Mouse (Mus musculus) myocyte (in vitro differentiated cells): ENCODE data around the gene Ppp2r3a. TPM values are rescaled to one million over a fixed set of nuclear protein-coding genes. Genes with fewer than 3 reads are reported as not detected.
A peak's percentile ranks its signal among the peaks of the same experiment; 100 is the strongest.

Experiments
- H3K27me3 ChIP-seq: one replicate; pipeline ENCODE4 v1.6.1; 2011; ENCODE audit not compliant: control insufficient read depth, insufficient read depth, insufficient read length
- H3K36me3 ChIP-seq: one replicate; pipeline ENCODE4 v1.6.1; 2011; ENCODE audit not compliant: control insufficient read depth, insufficient read depth
- H3K4me2 ChIP-seq: one replicate; pipeline ENCODE4 v1.6.1; 2011; ENCODE audit warnings: low read depth, control low read depth
- H3K4me3 ChIP-seq: one replicate; pipeline ENCODE4 v1.5.1; 2011; ENCODE audit warnings: mild to moderate bottlenecking, control low read depth, moderate library complexity
- H3K79me2 ChIP-seq: one replicate; pipeline ENCODE4 v1.6.1; 2011; ENCODE audit not compliant: control insufficient read depth, insufficient read depth
- H3ac ChIP-seq: one replicate; pipeline ENCODE4 v1.6.1; 2011; ENCODE audit not compliant: control insufficient read depth, insufficient read length
- CEBPB ChIP-seq: IDR thresholded peaks from 2 replicates; pipeline ENCODE4 v1.6.1; 2011; ENCODE audit warnings: mild to moderate bottlenecking, moderate library complexity; ENCODE audit not compliant: poor library complexity, insufficient read depth, severe bottlenecking
- E2F4 ChIP-seq: IDR thresholded peaks from one replicate; pipeline ENCODE4 v1.6.1; 2011; ENCODE audit warnings: mild to moderate bottlenecking, control low read depth, moderate library complexity; ENCODE audit not compliant: insufficient read depth
- MAX ChIP-seq: IDR thresholded peaks from one replicate; pipeline ENCODE4 v1.6.1; 2011; ENCODE audit warnings: low read depth, mild to moderate bottlenecking, control low read depth
- MYOD1 ChIP-seq, 3 experiments: IDR thresholded peaks; one replicate each; pipeline ENCODE4 v1.6.1; 2011; ENCODE audit warnings: control low read depth in 2 of 3, low read depth in 2 of 3, mild to moderate bottlenecking in 2 of 3, moderate library complexity in 1 of 3; ENCODE audit not compliant: insufficient read length in 2 of 3, control insufficient read depth in 1 of 3
- MYOG ChIP-seq, 3 experiments: IDR thresholded peaks; one replicate each; pipeline ENCODE4 v1.6.1; 2011; ENCODE audit warnings: control low read depth in 2 of 3, low read depth in 2 of 3, mild to moderate bottlenecking in 2 of 3; ENCODE audit not compliant: insufficient read length in 2 of 3, control insufficient read depth in 1 of 3, insufficient read depth in 1 of 3
- POLR2A ChIP-seq: IDR thresholded peaks from one replicate; pipeline ENCODE4 v1.6.1; 2011; ENCODE audit warnings: low read depth, mild to moderate bottlenecking, control low read depth, moderate library complexity; ENCODE audit not compliant: insufficient read length
- POLR2AphosphoS2 ChIP-seq: IDR thresholded peaks from one replicate; pipeline ENCODE4 v1.6.1; 2011; ENCODE audit warnings: low read depth, control low read depth; ENCODE audit not compliant: insufficient read length
- REST ChIP-seq: IDR thresholded peaks from one replicate; pipeline ENCODE4 v1.6.1; 2011; ENCODE audit warnings: mild to moderate bottlenecking, control low read depth, moderate library complexity; ENCODE audit not compliant: insufficient read depth, insufficient read length
- SRF ChIP-seq: IDR thresholded peaks from one replicate; pipeline ENCODE4 v1.6.1; 2011; ENCODE audit warnings: low read depth; ENCODE audit not compliant: control insufficient read depth, insufficient read length
- TCF12 ChIP-seq: IDR thresholded peaks from one replicate; pipeline ENCODE4 v1.6.1; 2011; ENCODE audit warnings: mild to moderate bottlenecking, control low read depth; ENCODE audit not compliant: poor library complexity, insufficient read depth, severe bottlenecking
- TCF3 ChIP-seq: IDR thresholded peaks from one replicate; pipeline ENCODE4 v1.6.1; 2011; ENCODE audit warnings: low read depth, control low read depth; ENCODE audit not compliant: insufficient read length
- USF1 ChIP-seq: IDR thresholded peaks from one replicate; pipeline ENCODE4 v1.6.1; 2011; ENCODE audit warnings: low read depth, mild to moderate bottlenecking, control low read depth, moderate library complexity
- polyA plus RNA-seq: library from polyadenylated mRNA; unstranded; fragments of >200 nt; fragmentation: generic; extraction: Trizol; gene quantifications from one replicate; pipeline ENCODE4 v1.2.1, GENCODE M21; 2012; ENCODE audit warnings: missing spikeins

The Ppp2r3a gene
- polyA plus RNA-seq, 1 experiment = 6.0 TPM

DNA sequence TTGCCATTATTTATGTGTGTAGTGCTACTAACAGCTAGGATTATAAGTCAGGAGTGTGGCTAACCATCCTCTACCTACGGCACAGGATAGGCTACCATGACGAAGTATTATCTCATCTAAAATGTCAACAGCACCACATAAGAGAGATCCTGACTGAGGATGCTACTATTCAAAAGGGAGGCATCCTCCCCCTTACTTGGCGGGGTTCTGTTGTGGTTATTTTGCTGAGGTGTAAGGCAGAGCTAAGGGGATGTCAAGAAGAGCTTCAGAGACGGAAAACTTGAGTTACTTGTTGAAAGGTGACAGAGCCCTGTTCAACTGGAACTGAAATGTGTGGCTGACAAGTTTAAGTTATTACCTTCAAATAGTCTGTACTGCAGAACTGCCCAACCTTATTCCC is 2.0 kb downstream of the Ppp2r3a start:
- no peak overlapping the region for H3ac ChIP-seq
- H3K4me3 ChIP-seq = no peak overlapping the region
- H3K36me3 ChIP-seq = no peaks in the 10 kb centered on the region
- peaks cover 53% of the 10 kb centered on the region for H3K79me2 ChIP-seq
- H3K27me3 ChIP-seq = no peaks in the 10 kb centered on the region
- H3K4me2 ChIP-seq = peak overlapping the region; percentile 90
- TF ChIP-seq POLR2AphosphoS2 (no peak), POLR2A (no peak), CEBPB (no peak), TCF12 (no peak), TCF3 (no peak), MYOG (IDR thresholded peaks at IDR 0.05; ENCODE audit: control insufficient read depth in 1 of 3, insufficient read depth in 1 of 3, insufficient read length in 2 of 3, low read depth in 2 of 3) (no peak), MAX (no peak)

DNA sequence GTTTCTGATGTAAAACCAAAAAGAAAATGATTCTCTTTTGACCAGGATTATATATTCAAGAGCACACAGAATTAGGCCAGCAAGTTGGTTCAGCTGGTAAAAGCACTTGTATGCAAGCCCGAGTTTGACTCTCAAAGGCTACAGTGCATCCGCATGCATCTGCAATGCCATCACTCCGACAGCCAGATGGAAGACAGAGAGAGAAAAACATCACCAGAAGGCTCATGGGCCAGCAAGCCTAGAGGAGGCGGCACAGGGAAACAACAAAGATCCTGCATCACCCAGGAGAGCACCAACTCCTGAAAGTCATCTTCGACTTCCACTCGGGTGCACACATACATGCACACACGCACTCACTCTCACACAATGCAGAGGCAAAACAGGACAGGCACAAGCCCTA is 4.1 kb downstream of the Ppp2r3a start:
- Histone ChIP-seq H3K79me2 (peaks cover 60% of the 10 kb centered on the region), H3K4me2 (no peak overlapping the region), H3K27me3 (no peaks in the 10 kb centered on the region), H3K36me3 (no peaks in the 10 kb centered on the region), H3ac (no peak overlapping the region), H3K4me3 (no peak overlapping the region)
- TF ChIP-seq SRF (no peak), USF1 (no peak), MYOD1 (IDR thresholded peaks at IDR 0.05; ENCODE audit: control insufficient read depth in 1 of 3, insufficient read length in 2 of 3, low read depth in 2 of 3) (no peak), POLR2AphosphoS2 (no peak), CEBPB (no peak), MAX (no peak), MYOG (IDR thresholded peaks at IDR 0.05; ENCODE audit: control insufficient read depth in 1 of 3, insufficient read depth in 1 of 3, insufficient read length in 2 of 3, low read depth in 2 of 3) (no peak), REST (no peak), POLR2A (no peak), TCF3 (no peak), TCF12 (no peak), E2F4 (no peak)

DNA sequence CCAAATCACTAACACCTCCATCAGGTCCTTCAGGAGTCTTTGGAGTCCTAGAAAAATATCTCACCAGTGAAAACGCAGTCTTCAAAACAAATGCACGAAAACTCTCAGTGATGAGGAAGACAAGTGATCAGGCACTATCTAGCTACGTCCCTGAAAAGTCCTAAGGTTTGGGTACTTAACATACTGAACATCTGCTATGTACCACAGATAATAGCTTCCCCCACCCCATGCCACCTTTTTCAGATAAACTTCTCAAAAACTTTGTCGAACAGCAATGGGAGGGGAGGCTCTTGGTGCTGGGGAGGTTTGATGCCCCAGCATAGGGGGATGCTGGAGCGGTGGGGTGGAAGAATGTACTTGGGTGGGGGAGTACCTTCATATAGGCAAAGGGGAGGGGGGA is 6.1 kb downstream of the Ppp2r3a start:
- Histone ChIP-seq H3K4me2 (no peak overlapping the region), H3K36me3 (no peaks in the 10 kb centered on the region), H3K4me3 (no peak overlapping the region), H3K79me2 (peaks cover 72% of the 10 kb centered on the region), H3ac (no peak overlapping the region), H3K27me3 (no peaks in the 10 kb centered on the region)
- TF ChIP-seq MYOD1 (IDR thresholded peaks at IDR 0.05; ENCODE audit: control insufficient read depth in 1 of 3, insufficient read length in 2 of 3, low read depth in 2 of 3) = no peak
- TF ChIP-seq SRF = no peak
- no peak for TF ChIP-seq CEBPB
- TF ChIP-seq POLR2AphosphoS2 = no peak
- no peak for TF ChIP-seq TCF12
- no peak for TF ChIP-seq TCF3
- TF ChIP-seq MAX = no peak
- no peak for TF ChIP-seq E2F4
- TF ChIP-seq REST = no peak
- no peak for TF ChIP-seq USF1
- TF ChIP-seq POLR2A = no peak
- no peak for TF ChIP-seq MYOG (IDR thresholded peaks at IDR 0.05; ENCODE audit: control insufficient read depth in 1 of 3, insufficient read depth in 1 of 3, insufficient read length in 2 of 3, low read depth in 2 of 3)

DNA sequence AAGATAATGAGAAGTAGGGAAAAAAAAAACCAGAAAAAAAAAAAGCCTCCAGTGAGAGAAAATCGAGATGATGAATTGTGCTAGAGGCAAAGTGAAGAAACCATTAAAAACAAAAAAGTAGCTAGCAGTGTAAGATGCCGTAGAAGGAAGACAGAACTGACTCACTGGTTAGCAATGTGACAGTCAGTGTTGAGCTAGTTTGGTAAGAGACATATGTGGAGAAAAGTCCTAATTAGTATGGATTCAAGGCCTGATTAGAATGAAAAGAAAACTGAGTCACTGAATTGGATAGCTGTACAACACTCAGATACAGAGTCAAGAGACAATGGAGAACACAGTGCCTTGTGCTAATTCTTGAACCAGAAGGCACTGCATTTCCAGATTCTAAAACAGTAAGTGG is 7.9 kb downstream of the Ppp2r3a start:
- H3K36me3 ChIP-seq = no peaks in the 10 kb centered on the region
- TF ChIP-seq USF1 (no peak), TCF3 (no peak)
- H3K4me3 ChIP-seq = no peak overlapping the region
- H3K79me2 ChIP-seq = peaks cover 66% of the 10 kb centered on the region
- no peaks in the 10 kb centered on the region for H3K27me3 ChIP-seq
- peak overlapping the region; percentile 44 for H3K4me2 ChIP-seq
- H3ac ChIP-seq = no peak overlapping the region

DNA sequence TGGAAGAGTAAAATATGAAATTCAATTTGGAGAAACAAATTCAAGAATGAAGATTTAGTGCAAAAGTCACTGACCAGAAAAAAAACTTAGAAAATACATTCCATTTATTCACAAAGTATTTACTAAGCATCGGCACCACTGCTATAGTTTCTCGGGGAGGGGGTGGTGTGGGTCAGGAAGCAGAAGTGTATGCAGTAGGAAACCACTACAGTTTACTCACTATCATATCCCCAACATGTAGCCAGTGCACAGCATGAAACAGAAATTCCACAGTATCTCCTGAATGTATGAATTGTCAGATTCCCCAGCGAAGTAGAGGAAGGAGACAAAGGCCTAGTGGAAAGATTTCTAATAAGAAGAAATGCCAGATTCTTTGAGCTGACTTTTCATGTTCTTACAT is 11.4 kb downstream of the Ppp2r3a start:
- no peaks in the 10 kb centered on the region for H3K27me3 ChIP-seq
- no peak overlapping the region for H3ac ChIP-seq
- TF ChIP-seq MYOD1 (IDR thresholded peaks at IDR 0.05; ENCODE audit: control insufficient read depth in 1 of 3, insufficient read length in 2 of 3, low read depth in 2 of 3) (no peak), E2F4 (no peak), TCF3 (no peak), POLR2A (no peak), TCF12 (no peak), SRF (no peak), MYOG (IDR thresholded peaks at IDR 0.05; ENCODE audit: control insufficient read depth in 1 of 3, insufficient read depth in 1 of 3, insufficient read length in 2 of 3, low read depth in 2 of 3) (no peak), MAX (no peak), POLR2AphosphoS2 (no peak), REST (no peak)
- H3K4me3 ChIP-seq = no peak overlapping the region
- H3K79me2 ChIP-seq = peaks cover 56% of the 10 kb centered on the region
- no peak overlapping the region for H3K4me2 ChIP-seq
- H3K36me3 ChIP-seq = no peaks in the 10 kb centered on the region
